Mouse (Mus musculus) lung, adult 2 months (tissue): ENCODE results near the gene Snapc4. TPM values are rescaled to one million over a fixed set of nuclear protein-coding genes. Genes with fewer than 3 reads are reported as not detected.

Experiments used
- DNase-seq: peaks from one replicate; pipeline ENCODE4 v3.0.0; 2022
- H3K4me1 ChIP-seq: fragments of 200-500 bp; 2 replicates; pipeline ENCODE4 v1.6.1; 2011; ENCODE audit warnings: low read length; ENCODE audit not compliant: control insufficient read depth, insufficient read depth
- H3K4me3 ChIP-seq: fragments of 200-500 bp; replicated peaks from 2 replicates; pipeline ENCODE3; 2011; ENCODE audit warnings: low read depth, mild to moderate bottlenecking, control low read depth, low read length; ENCODE audit errors: extremely low read depth
- CTCF ChIP-seq: fragments of 200-500 bp; IDR thresholded peaks from 2 replicates; pipeline ENCODE4 v1.5.1; 2011; ENCODE audit warnings: mild to moderate bottlenecking, low read length, control low read depth; ENCODE audit not compliant: insufficient read depth
- POLR2A ChIP-seq: fragments of 200-500 bp; IDR thresholded peaks from 2 replicates; pipeline ENCODE4 v1.6.1; 2011; ENCODE audit warnings: low read depth, mild to moderate bottlenecking, control low read depth, low read length, borderline replicate concordance; ENCODE audit errors: extremely low read depth
- WGBS: fragments of 180-500 bp; shearing (Covaris S2); methylation state at CpG from one replicate; pipeline ENCODE4 v1.1.7; 2018; 5-methylcytosine and 5-hydroxymethylcytosine counted together
- polyA plus RNA-seq: library from polyadenylated mRNA; depleted of rRNA; stranded (reverse); fragments of >200 nt; gene quantifications from 2 replicates; pipeline ENCODE4 v1.2.3, GENCODE M21; 2012

Gene Snapc4
- polyA plus RNA-seq, 1 experiment = 31.0 TPM

GRCm38 (mm10) chr2:26359983-26360382 is 20.5 kb downstream of the Snapc4 start:
- TF ChIP-seq POLR2A = no peak
- no peak for TF ChIP-seq CTCF

GRCm38 (mm10) chr2:26358667-26359320 is 21.7 kb downstream of the Snapc4 start:
- TF ChIP-seq CTCF (no peak), POLR2A (no peak)
- WGBS = 77% methylated on average over 13 of the region's 13 CpGs
- no peaks in the 10 kb centered on the region for H3K4me1 ChIP-seq

More at GRCm38 (mm10) chr2:26359983-26360382, 20.5 kb downstream of the Snapc4 start:
- 52% methylated on average over 6 of the region's 6 CpGs for WGBS
- DNase-seq = no peak
- H3K4me1 ChIP-seq = no peaks in the 10 kb centered on the region
- H3K4me3 ChIP-seq = no peak overlapping the region

GRCm38 (mm10) chr2:26357484-26357883 is 23.0 kb downstream of the Snapc4 start:
- TF ChIP-seq CTCF (no peak), POLR2A (no peak)
- Histone ChIP-seq H3K4me3 (no peak overlapping the region), H3K4me1 (peaks cover 1% of the 10 kb centered on the region; the same call in 1 of the 2 replicates)
- no peak for DNase-seq
- 64% methylated on average over 15 of the region's 15 CpGs for WGBS

More at GRCm38 (mm10) chr2:26358667-26359320, 21.7 kb downstream of the Snapc4 start:
- DNase-seq = no peak
- H3K4me3 ChIP-seq = no peak overlapping the region

GRCm38 (mm10) chr2:26356678-26357077 is 23.8 kb downstream of the Snapc4 start:
- WGBS = 56% methylated on average over 7 of the region's 7 CpGs
- peaks cover 3% of the 10 kb centered on the region; the same call in 1 of the 2 replicates for H3K4me1 ChIP-seq
- TF ChIP-seq CTCF (no peak), POLR2A (peak; percentile 72; the same call in 1 of the 2 replicates)
- DNase-seq = no peak
- peak overlapping the region; percentile 37 for H3K4me3 ChIP-seq

GRCm38 (mm10) chr2:26356231-26356630 is 24.2 kb downstream of the Snapc4 start:
- WGBS = 83% methylated on average over 4 of the region's 4 CpGs
- no peak for DNase-seq
- Histone ChIP-seq H3K4me3 (no peak overlapping the region), H3K4me1 (peaks cover 3% of the 10 kb centered on the region; the same call in 1 of the 2 replicates)
- no peak for TF ChIP-seq POLR2A
- no peak for TF ChIP-seq CTCF

- 74% methylated on average over 4 of the region's 4 CpGs for WGBS
- no peak for DNase-seq
- TF ChIP-seq CTCF (no peak), POLR2A (no peak)
- Histone ChIP-seq H3K4me3 (no peak overlapping the region), H3K4me1 (peaks cover 10% of the 10 kb centered on the region)
Observed at GRCm38 (mm10) chr2:26354401-26354800, 26.1 kb downstream of the Snapc4 start.

GRCm38 (mm10) chr2:26353066-26353980 is 27.1 kb downstream of the Snapc4 start:
- TF ChIP-seq CTCF (no peak), POLR2A (no peak)
- peaks cover 17% of the 10 kb centered on the region for H3K4me1 ChIP-seq
- no peak for DNase-seq
- WGBS = 87% methylated on average over 11 of the region's 11 CpGs
- H3K4me3 ChIP-seq = no peak overlapping the region

GRCm38 (mm10) chr2:26352291-26352910 is 28.1 kb downstream of the Snapc4 start:
- WGBS = 3% methylated on average over 36 of the region's 36 CpGs
- peak; percentile 61 for DNase-seq
- H3K4me3 ChIP-seq = peak overlapping the region; percentile 93

More at GRCm38 (mm10) chr2:26352291-26352910, 28.1 kb downstream of the Snapc4 start:
- no peak for TF ChIP-seq CTCF
- TF ChIP-seq POLR2A = no peak
- H3K4me1 ChIP-seq = peaks cover 17% of the 10 kb centered on the region
